Mouse (Mus musculus): Measurements from ENCODE around the gene Arid5b.

Arid5b gene

GRCm38 (mm10) chr10:68164723-68165706 lies 113.5 kb downstream of the Arid5b start:
- no peak for DNase-seq (ENCODE audit: low spot score)

DNA sequence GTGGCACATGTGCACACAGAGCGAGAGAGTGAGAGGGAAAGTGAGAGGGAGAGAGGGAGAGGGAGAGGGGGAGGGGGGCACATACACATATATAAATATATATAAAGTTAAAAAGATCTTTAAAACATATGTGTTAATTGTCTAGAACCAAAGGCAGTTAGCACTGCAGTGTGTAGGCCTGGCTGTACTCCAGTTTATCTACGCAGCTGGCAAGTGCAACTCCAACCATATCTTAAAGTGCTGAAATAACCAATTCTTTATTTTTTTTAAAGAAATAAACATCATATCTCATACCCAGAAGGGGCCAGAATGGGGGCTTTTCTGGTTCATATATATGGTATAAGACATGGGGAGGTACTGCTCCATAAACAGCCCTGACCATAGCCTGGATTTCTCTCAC lies 114.4 kb downstream of the Arid5b start:
- DNase-seq (ENCODE audit: low spot score), result no peak

- no peak for DNase-seq (ENCODE audit: low spot score)
Observed at GRCm38 (mm10) chr10:68159759-68160158, 118.8 kb downstream of the Arid5b start.

DNA sequence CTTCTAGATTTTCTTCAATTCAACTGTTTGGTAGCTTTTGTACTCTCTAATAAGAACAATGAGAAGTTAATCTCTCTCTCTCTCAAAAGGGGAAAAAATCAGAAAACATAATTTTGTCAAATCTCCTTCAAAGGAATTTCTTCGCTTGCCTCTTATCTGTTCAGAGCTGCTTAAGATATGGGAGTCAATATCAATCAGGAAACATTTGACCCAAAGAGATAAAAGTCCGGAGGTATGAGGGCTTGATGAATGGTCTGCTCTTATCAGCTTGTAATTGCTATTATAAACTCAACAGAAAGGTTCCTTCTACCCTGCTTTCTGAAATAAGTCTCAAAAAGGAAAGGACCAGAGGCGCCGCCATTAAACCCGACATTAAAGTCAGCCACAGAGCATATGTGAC lies 120.0 kb downstream of the Arid5b start:
- no peak for DNase-seq (ENCODE audit: low spot score)

DNA sequence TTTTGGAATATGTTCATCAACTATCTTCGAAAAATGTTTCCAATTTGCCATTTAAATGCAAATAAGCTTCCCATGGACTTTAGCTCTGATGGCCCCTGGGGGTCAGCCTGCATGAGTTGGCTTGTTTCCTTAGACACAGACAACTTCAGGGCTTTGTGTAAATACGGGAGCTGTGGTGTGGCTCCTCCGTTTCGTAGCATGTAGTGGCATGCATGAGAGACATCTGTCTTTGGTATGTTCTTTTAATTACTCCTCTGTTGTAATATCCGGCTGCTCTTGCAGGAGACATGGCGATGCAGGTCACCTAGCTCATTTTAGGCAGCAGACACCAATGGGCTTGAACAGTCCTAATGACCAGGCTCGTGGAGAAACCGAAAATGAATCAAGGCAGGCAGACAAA lies 121.0 kb downstream of the Arid5b start:
- DNase-seq (ENCODE audit: low spot score), result no peak

DNA sequence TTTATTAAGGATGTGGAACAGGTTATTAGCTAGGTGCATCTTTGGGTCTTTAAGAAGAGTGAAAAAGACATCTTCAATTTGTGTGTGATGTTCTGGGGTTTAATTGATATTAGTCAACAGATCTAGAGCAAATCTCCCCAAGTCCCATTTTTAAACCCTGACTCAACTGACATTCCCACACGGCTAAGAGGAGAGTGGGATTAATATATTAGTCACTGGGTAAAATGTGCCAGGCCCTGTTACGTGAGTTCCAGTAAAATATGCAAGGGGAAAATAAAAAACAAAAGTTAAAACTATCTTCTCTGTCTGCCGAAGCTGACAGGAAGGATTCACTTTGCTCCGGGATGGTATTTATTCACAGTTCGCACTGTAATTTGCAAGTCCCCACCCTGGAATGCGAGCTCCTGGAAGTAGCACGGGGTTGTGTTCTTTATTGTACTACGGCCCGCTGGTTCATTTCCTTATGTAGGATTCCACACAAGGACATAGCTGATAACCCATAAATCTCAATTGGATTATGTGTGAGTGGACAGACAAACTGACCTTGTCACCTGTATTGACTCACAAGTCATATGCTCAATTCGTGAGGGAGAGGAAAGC lies 121.8 kb downstream of the Arid5b start:
- no peak for DNase-seq (ENCODE audit: low spot score)

GRCm38 (mm10) chr10:68156159-68156558 lies 122.4 kb downstream of the Arid5b start:
- no peak for DNase-seq (ENCODE audit: low spot score)

DNA sequence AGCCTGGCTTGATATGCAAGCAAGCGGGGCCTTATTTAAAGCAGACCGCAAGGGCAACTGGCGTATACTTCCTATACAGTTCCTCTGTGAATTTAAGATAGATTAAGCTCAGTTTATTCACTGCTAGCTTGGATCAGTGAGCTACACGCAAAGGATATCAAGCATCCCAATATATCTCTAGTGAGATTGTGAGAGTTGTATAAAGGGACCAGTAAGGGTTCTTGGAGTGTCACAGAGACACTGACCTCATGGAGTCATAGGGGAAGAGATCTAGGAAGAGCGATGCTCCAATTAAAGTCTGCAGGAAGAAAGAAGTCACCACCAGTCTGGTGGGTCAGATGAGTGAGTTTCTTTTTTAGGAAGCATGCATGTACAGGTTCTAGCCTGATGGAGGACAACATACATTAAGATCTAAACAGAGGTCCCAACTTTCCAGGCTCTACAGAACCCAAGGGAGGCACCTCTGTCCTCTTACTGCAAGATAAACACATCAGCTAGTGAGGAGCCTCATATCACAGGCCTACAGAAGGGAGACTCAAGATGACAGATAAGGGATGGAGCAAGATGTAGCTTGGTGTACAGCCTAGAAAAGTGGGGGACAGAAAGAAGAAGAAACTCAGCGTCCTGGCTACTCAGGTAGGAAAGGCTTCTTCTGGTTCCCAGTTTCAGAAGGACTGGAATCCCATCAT lies 123.0 kb downstream of the Arid5b start:
- no peak for DNase-seq (ENCODE audit: low spot score)

DNA sequence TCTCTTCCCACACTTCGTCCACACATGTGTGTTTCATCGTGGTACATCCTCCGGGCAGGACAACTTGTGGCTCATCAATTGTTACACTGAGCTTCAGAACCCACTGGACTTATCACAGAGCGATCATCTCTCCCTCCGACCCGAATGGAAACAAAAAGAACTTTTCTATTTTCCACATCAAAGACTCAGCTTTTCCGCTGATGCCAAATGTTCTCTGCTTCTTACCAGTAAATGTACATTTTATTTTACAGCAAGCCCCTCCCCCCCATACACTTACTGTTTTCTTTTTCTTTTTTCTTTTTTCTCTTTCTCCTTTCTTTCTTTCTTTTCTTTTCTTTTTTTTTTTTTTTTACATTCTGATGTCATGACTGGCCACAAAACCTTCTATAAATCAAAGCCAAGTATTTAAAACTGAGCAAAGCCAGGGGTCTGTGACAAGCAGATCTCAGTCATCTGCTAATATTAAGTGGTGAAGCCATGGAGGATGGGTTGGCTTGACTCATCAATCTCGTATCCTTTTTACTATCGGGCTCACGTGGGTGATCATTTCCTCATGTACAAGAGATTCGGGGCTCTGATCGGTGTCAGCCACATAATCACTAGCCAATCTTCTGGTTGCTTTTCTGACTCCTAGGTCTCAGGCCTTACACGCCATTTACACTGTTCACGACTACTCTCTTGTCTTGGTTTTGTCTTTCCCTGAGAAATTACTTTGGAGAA lies 124.3 kb downstream of the Arid5b start:
- no peak for DNase-seq (ENCODE audit: low spot score)

GRCm38 (mm10) chr10:68153344-68154045 lies 125.0 kb downstream of the Arid5b start:
- DNase-seq (ENCODE audit: low spot score), result no peak

GRCm38 (mm10) chr10:68148495-68148894 lies 130.0 kb downstream of the Arid5b start:
- DNase-seq (ENCODE audit: low spot score), result no peak

- DNase-seq (ENCODE audit: low spot score), result peak; percentile 27
Observed at GRCm38 (mm10) chr10:68147730-68148129, 130.8 kb downstream of the Arid5b start.

GRCm38 (mm10) chr10:68146842-68147241 lies 131.7 kb downstream of the Arid5b start:
- DNase-seq (ENCODE audit: low spot score), result peak; percentile 24

DNA sequence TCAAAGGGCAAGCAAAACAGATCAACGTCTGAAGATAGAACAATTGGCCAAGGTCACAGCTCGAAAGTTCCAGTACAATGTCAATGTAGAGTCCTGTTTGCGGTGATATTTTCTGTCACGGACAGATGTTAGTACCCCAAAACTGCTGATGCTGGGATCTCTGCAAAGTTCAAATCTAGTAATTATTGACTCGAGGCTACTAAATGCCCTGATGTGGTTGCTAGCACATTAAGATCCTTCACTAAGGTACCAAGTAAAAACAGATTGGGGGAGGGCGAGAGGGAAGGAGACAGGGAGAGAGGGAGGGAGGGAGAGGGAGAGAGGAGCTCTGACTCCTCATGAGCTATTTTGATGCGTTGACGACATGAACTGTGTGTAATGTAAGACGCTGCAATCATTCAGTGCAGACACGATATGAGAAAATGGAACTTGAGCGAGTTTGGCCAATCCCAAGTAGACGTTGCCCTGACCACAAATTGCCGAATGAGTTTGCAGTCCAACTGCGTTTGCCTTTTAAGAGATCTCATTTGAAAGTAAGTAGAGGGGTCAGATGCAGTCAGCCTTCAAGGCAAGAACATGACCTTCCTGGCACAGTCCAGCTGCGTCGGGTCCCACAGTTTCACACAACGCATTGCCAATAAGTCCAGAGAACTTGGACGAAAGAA lies 133.1 kb downstream of the Arid5b start:
- DNase-seq (ENCODE audit: low spot score), result no peak

DNA sequence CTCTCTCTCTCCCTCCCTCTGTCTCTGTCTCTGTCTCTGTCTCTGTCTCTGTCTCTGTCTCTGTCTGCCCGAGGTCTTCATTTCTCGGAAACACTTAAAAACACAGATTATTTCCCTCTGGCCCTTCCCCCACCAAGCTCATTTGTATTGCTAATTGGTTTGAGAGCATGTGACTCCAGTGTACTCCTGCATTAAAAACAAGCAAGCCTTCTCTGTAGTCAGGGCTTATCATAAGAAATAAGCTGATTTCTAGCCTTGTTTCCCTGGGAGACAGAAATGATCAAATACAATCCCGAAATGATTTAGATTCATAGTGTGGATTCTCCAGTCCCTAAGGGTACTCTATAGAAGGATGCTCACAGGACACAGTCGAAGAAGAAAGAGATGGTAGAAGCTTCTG lies 136.0 kb downstream of the Arid5b start:
- DNase-seq (ENCODE audit: low spot score), result no peak

DNA sequence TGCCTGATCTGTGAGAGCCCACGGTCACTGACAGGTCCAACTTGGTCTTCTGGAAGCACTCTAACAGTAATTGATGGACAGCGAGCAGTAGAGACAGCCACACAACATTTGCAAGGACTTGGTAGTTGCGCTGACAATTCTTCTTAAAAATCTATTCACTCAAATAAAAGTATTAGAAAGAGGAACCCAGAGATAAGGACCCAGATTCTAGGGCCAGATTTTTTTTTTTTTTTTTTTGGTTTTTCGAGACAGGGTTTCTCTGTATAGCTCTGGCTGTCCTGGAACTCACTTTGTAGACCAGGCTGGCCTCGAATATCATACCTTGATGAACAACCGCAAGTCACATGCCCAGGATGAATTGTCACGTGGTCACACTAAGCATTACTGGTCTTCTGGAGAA lies 137.0 kb downstream of the Arid5b start:
- no peak for DNase-seq (ENCODE audit: low spot score)

DNA sequence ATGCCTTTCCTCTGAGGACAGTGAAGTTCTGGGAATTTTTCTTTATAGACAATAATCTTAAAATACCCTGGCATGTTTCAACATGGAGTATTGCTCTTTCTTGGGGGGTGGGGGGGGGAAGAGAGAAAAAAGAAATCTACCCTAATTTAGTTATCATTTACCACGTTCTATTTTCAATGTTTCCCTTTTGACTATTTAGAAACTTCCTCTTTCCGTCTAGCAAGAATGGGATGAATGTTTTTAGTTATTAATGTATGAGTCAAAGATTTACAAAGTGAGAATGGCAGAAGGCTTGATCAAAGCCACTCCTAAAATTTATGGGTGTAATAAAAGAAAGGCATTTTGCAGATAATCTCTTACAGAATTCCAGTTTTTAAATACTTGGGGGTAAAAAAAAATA lies 137.7 kb downstream of the Arid5b start:
- DNase-seq (ENCODE audit: low spot score), result no peak

DNA sequence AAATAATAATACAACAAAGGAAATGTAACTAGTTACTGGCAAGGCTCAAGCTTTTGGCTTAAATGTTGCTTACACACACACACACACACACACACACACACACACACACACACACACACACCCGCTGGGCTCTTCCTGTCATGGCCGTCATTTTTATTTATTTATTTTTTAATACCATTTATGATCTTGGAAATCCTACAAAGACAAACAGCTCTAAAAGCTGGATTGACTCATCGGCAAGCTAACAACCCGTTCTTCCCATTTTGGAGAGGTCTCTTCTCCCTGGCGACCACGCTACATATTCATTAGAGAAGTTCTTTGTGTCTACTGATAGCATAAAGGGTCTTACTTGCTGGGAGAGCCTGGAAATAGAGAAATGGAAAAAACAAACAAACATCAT lies 138.2 kb downstream of the Arid5b start:
- DNase-seq (ENCODE audit: low spot score), result no peak

- DNase-seq (ENCODE audit: low spot score), result no peak
Observed at GRCm38 (mm10) chr10:68138123-68138522, 140.4 kb downstream of the Arid5b start.

DNA sequence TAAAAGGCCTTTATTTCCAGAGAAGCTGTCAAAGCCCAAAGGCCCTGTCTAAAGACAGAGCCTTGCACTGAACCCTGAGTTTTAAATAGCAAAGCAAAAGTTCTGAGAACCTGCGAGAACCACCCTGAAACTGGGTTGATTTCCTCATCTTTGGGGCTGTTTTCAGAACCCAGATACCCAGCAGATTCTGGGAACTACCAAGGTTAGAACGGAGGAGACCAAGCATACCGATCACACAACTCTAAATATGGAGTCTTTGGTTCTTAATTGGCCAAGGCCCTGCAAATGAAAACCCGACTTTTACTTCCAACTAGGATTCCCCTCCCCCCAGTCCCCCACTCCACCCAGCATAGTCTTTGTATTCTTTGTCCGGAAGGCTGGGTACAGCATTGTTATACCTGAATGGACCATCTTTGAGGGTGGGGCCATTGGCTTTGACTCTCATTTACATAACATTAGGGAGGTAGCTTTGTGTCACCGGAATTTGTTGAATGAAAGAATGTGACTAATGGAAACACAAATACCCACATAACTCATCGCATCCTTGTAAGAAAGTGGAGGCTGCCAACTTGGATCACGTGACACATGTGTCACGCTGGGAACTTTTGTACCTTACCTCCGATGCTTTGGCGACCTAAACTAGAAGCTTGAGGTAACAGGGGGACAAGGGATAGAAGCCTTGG lies 141.2 kb downstream of the Arid5b start:
- no peak for DNase-seq (ENCODE audit: low spot score)
